Mouse (Mus musculus) midbrain, embryonic 13.5 days (tissue): ENCODE results near the gene Gpr137. TPM values are rescaled to one million over a fixed set of nuclear protein-coding genes. Genes with fewer than 3 reads are reported as not detected.

Experiments
- ATAC-seq: fragments of 200-750 bp; cut with Nextera tagmentation; 2 replicates; pipeline ENCODE4 v1.8.0; 2017; ENCODE audit warnings: mild to moderate bottlenecking, moderate TSS enrichment, moderate library complexity
- H3K27ac ChIP-seq: fragments of 300-500 bp; sonication (generic); 2 replicates; pipeline ENCODE4 v1.5.1; 2015; ENCODE audit warnings: inconsistent platforms, mild to moderate bottlenecking, moderate library complexity
- H3K27me3 ChIP-seq: fragments of 300-500 bp; sonication (generic); 2 replicates; pipeline ENCODE4 v1.6.1; 2015; ENCODE audit warnings: mild to moderate bottlenecking, inconsistent platforms
- H3K36me3 ChIP-seq: fragments of 300-500 bp; sonication (generic); 2 replicates; pipeline ENCODE4 v1.6.1; 2015; ENCODE audit warnings: mild to moderate bottlenecking, inconsistent platforms
- H3K4me1 ChIP-seq: fragments of 300-500 bp; sonication (generic); replicated peaks from 2 replicates; pipeline ENCODE4 v1.6.1; 2015; ENCODE audit warnings: inconsistent platforms
- H3K4me2 ChIP-seq: fragments of 300-500 bp; sonication (generic); replicated peaks from 2 replicates; pipeline ENCODE4 v1.6.1; 2015; ENCODE audit warnings: moderate library complexity, mild to moderate bottlenecking, inconsistent platforms
- H3K4me3 ChIP-seq: fragments of 300-500 bp; sonication (generic); replicated peaks from 2 replicates; pipeline ENCODE4 v1.5.1; 2015; ENCODE audit warnings: mild to moderate bottlenecking, inconsistent platforms
- H3K9ac ChIP-seq: fragments of 300-500 bp; sonication (generic); replicated peaks from 2 replicates; pipeline ENCODE4 v1.6.1; 2015; ENCODE audit warnings: mild to moderate bottlenecking, inconsistent platforms
- H3K9me3 ChIP-seq: fragments of 300-500 bp; sonication (generic); 2 replicates; pipeline ENCODE4 v1.6.1; 2016; ENCODE audit warnings: mild to moderate bottlenecking, inconsistent platforms
- WGBS: fragments of 180-500 bp; shearing (Covaris S2); methylation state at CpG from one replicate; pipeline ENCODE4 v1.1.7; 2015; 5-methylcytosine and 5-hydroxymethylcytosine counted together
- polyA plus RNA-seq: library from polyadenylated mRNA; unstranded; fragments of >200 nt; fragmentation: Nextera tagmentation; extraction: Ambion mirVana; gene quantifications from 2 replicates; pipeline ENCODE4 v1.2.1, GENCODE M21; 2015

Gene Gpr137
- polyA plus RNA-seq, 1 experiment from 2014 or later = 50.3 TPM

DNA sequence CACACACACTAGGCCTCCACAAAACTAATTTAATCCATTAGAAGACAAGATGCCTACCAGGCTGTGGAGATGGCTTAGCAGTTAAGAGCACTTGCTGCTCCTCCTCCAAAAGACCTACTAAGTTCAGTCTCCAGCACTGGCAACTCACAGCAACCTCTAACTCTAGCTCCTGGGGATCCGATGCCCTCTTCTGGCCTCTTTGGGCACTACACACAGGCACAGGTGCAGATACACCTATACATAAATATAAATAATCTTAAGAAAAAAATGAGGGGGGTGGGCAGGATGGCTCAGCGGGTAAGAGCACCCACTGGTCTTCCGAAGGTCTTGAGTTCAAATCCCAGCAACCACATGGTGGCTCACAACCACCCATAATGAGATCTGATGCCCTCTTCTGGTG is 6.0 kb downstream of the Gpr137 start:
- H3K4me1 ChIP-seq = peaks cover 50% of the 10 kb centered on the region
- peaks cover 52% of the 10 kb centered on the region for H3K27me3 ChIP-seq
- no peaks in the 10 kb centered on the region for H3K9me3 ChIP-seq
- ATAC-seq = no peak
- H3K27ac ChIP-seq = no peak overlapping the region
- H3K9ac ChIP-seq = no peak overlapping the region
- 26% methylated on average over 3 of the region's 3 CpGs for WGBS
- peaks cover 9% of the 10 kb centered on the region for H3K36me3 ChIP-seq
- no peak overlapping the region for H3K4me2 ChIP-seq
- no peak overlapping the region for H3K4me3 ChIP-seq

DNA sequence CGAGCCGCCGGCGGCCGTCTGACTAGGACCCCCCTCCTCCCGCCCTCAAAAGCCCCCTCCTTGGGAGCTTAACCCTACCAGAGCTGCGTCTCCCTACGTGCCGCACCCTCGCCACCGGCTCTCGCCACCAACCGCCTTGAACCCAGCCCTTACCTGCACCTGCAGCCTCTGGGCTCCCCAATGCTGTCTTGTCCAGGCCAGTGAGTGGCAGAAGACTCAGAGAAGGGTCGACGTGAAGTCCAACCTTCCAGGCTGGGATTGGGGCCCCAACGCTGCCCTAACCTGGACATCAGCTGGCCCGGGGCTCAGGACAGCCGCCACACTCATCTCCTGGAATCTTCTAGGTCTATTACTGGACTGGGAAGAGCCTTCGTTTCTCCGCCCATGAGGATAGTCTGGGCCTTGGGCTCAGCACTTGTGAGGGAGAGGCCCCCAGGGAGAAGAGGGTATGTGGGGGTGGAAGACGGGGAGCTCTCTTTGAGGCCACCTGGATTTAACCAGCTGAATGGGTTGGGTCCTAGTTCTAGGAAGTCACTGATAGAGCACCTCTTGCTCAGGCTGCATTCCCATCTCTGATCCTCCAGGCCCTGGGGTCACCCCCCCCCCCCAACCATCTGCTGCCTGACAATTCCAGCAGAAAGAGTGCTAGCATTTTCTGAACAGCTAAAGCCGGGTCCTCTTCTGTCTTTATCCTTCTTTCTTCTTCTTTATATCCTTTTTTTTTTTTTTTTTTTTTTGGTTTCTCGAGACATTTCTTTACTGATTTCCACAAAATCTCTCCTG is 7.9 kb downstream of the Gpr137 start, which contains the start of gene Kcnk4:
Gene Kcnk4 (minus strand): TSS at position 321 of the 783 bp plus-strand sequence.
- no peak within 1 kb of the TSS for H3K27ac ChIP-seq
- H3K27me3 ChIP-seq = peaks cover 68% of the 10 kb centered on the region
- peak within 1 kb of the TSS; percentile 57 for H3K9ac ChIP-seq
- WGBS = 8% methylated on average over 23 of the region's 23 CpGs
- H3K4me3 ChIP-seq = peak within 1 kb of the TSS; percentile 43
- H3K36me3 ChIP-seq = peaks cover 9% of the 10 kb centered on the region
- no peak for ATAC-seq
- H3K9me3 ChIP-seq = no peaks in the 10 kb centered on the region
- peak within 1 kb of the TSS; percentile 70 for H3K4me2 ChIP-seq
- peaks cover 33% of the 10 kb centered on the region for H3K4me1 ChIP-seq

DNA sequence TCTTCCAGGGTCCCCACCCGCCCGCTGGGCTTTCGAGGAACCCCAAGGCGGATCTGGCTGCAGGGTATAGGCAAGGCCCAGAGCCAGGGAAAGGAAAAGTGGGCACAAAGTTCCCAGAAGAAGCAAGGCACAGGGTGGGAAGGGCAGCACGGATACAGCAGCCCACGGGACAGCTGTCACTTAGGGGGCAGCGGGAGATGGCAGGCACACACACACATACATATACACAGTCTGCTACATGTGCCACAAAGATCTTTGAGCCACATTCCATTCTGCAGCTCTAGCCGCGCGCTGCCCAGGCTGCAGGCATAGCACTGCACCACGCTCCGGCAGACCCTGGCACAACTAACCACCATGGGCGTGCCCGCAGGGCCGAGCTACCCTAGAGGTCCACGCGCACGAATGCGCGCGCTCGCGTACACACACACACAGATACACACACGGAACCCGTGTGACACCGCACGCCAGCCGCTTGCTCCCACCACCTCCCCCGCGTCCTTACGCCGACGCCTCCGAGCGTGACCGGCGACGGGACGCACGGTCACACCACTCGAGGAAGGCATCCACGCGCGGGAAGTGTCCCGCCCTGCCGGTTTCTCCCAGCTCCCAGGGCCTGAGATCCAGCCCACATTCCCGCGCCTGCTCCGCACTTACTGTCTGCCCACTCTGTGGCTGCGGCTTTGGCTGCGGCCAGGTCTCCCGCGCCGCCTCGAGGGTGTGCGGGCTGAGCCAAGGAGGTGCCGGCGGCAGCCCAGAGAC is 8.7 kb downstream of the Gpr137 start:
- peaks cover 76% of the 10 kb centered on the region for H3K27me3 ChIP-seq
- peak overlapping the region; percentile 70 for H3K4me2 ChIP-seq
- 3% methylated on average over 58 of the region's 58 CpGs for WGBS
- H3K27ac ChIP-seq = no peak overlapping the region
- H3K4me3 ChIP-seq = peak overlapping the region; percentile 43
- H3K9ac ChIP-seq = peak overlapping the region; percentile 57
- H3K4me1 ChIP-seq = peaks cover 25% of the 10 kb centered on the region
- peaks cover 9% of the 10 kb centered on the region for H3K36me3 ChIP-seq
- ATAC-seq = peak; percentile 69
- no peaks in the 10 kb centered on the region for H3K9me3 ChIP-seq

DNA sequence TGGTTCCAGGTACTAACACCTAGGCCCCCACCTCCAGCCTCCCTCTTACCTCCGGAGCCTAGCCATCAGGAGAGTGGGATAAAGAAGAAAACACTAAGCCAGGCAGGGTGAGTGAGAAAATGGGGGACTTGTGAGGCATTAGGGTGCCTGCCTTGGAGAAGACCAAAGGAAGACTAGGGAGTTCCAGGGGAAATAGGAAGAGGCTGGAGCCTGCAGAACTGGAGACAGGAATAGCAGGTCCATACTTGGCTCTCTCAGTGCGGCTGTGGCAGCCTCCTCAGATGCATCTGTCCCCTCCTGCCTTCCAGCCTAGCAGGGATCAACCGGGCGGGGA is 9.2 kb downstream of the Gpr137 start:
- Histone ChIP-seq H3K4me2 (peak overlapping the region; percentile 70), H3K4me3 (peak overlapping the region; percentile 43; the same call in 1 of the 2 replicates), H3K9ac (no peak overlapping the region), H3K4me1 (peaks cover 20% of the 10 kb centered on the region), H3K27me3 (peaks cover 81% of the 10 kb centered on the region), H3K27ac (no peak overlapping the region), H3K9me3 (no peaks in the 10 kb centered on the region), H3K36me3 (peaks cover 5% of the 10 kb centered on the region)
- 13% methylated on average over 4 of the region's 4 CpGs for WGBS
- no peak for ATAC-seq

DNA sequence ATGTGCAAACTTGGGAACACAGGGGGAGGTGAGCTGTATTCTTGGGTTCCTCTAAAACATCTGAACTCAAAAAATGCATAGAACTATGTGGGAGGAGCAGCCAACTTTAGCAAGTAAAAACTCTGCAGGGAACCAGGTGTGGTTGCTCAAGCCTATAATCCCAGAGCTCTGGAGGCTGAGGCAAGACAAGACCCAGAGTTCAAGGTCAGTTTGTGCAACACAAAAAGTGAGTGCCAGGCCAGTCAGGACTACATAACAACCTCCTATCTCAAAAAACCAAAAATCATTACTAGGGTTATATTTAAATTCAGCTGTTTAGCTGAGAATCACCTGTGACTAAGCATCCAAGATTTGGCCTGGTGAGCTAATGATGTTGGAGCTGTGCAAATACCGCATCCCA is 10.3 kb downstream of the Gpr137 start:
- H3K9ac ChIP-seq = no peak overlapping the region
- no peak overlapping the region for H3K4me3 ChIP-seq
- peaks cover 92% of the 10 kb centered on the region for H3K27me3 ChIP-seq
- no peak overlapping the region for H3K4me2 ChIP-seq
- H3K36me3 ChIP-seq = no peaks in the 10 kb centered on the region
- H3K4me1 ChIP-seq = peaks cover 16% of the 10 kb centered on the region
- WGBS = 33% methylated on average over 1 of the region's 1 CpGs
- H3K9me3 ChIP-seq = no peaks in the 10 kb centered on the region
- no peak for ATAC-seq
- no peak overlapping the region for H3K27ac ChIP-seq

DNA sequence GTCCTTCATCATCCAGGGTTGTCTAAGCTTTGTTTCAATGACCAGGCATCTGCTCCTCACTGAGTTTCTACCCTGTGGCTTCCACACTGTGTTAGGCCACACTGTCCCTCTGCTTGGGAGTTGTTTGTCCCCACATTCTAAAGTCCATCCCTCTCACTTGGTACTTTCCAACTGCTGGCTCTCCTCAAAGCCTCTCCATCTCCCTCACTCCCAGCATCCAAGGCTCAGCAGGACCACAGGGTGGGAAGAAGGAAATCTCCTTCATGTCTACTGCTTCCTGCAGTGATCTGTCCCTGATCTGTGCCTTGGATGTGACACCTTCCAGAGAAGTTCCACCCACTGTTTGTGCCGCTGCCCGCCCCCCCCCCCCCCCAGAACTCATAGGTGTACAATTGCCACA is 11.3 kb downstream of the Gpr137 start:
- Histone ChIP-seq H3K4me3 (no peak overlapping the region), H3K36me3 (no peaks in the 10 kb centered on the region), H3K4me1 (peaks cover 21% of the 10 kb centered on the region), H3K27me3 (peaks cover 97% of the 10 kb centered on the region), H3K9me3 (no peaks in the 10 kb centered on the region), H3K9ac (no peak overlapping the region), H3K4me2 (no peak overlapping the region), H3K27ac (no peak overlapping the region)
- WGBS = 0% methylated on average over 2 of the region's 2 CpGs
- no peak for ATAC-seq

DNA sequence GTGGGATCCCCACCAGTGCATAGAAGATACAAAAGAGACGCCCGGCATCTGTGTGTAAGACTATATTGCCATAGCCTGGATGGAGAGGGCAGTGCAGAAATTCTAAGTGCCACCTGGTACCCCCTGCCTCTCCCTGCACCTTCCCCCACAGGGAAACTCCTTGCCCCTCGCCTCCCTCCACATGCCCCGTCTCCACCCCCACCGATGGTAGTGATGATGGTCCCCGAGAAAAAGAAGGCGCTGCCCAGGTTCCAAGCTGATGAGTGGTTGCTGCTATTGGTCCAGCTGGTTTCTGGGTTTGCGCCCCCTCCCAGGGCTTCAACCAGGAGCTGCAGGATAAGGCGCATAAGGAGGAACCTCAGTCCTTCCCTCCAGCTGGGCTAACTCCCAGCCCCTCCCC is 14.2 kb downstream of the Gpr137 start:
- Histone ChIP-seq H3K9ac (no peak overlapping the region), H3K27me3 (peaks cover 96% of the 10 kb centered on the region), H3K4me2 (no peak overlapping the region), H3K4me1 (peaks cover 21% of the 10 kb centered on the region), H3K27ac (no peak overlapping the region), H3K4me3 (no peak overlapping the region), H3K36me3 (no peaks in the 10 kb centered on the region), H3K9me3 (no peaks in the 10 kb centered on the region)
- 9% methylated on average over 9 of the region's 9 CpGs for WGBS
- no peak for ATAC-seq

DNA sequence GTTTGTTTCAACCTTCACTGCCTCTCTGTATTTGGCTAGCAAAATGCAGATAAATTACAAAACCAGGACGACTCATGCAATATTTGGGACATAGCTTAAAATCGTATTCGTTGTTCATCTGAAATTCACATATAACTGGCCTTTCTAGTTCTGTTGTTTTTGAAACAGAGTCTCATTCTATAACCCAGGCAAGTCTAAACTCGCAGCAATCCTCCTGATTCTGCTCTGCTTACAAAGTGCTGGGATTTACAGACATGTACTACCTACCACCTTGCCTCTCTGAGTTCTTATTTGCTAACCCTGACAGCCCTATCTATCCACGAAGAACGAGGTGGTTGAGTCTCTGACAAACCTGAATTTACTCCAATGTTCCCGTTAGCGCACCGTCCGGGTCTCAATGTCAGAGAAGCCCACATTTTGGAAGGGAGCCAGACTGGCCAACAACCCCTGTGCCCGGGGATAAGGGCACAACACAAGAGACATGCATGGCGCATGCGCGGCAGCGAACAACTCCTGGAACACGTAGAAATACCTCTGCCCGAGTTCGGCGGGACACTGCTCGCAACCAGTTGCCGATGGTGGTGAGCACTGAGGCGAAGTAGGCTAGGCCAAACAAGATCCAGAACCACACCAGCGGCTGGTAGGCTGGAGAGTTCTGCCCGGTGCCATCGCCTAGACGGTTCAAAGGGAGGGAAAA is 15.6 kb downstream of the Gpr137 start:
- H3K4me1 ChIP-seq = peaks cover 28% of the 10 kb centered on the region
- peak overlapping the region; percentile 22 for H3K4me3 ChIP-seq
- no peaks in the 10 kb centered on the region for H3K36me3 ChIP-seq
- H3K27me3 ChIP-seq = peaks cover 90% of the 10 kb centered on the region
- H3K9ac ChIP-seq = peak overlapping the region; percentile 25; the same call in 1 of the 2 replicates
- no peaks in the 10 kb centered on the region for H3K9me3 ChIP-seq
- H3K27ac ChIP-seq = no peak overlapping the region
- H3K4me2 ChIP-seq = peak overlapping the region; percentile 35
- 11% methylated on average over 26 of the region's 26 CpGs for WGBS
- no peak for ATAC-seq

DNA sequence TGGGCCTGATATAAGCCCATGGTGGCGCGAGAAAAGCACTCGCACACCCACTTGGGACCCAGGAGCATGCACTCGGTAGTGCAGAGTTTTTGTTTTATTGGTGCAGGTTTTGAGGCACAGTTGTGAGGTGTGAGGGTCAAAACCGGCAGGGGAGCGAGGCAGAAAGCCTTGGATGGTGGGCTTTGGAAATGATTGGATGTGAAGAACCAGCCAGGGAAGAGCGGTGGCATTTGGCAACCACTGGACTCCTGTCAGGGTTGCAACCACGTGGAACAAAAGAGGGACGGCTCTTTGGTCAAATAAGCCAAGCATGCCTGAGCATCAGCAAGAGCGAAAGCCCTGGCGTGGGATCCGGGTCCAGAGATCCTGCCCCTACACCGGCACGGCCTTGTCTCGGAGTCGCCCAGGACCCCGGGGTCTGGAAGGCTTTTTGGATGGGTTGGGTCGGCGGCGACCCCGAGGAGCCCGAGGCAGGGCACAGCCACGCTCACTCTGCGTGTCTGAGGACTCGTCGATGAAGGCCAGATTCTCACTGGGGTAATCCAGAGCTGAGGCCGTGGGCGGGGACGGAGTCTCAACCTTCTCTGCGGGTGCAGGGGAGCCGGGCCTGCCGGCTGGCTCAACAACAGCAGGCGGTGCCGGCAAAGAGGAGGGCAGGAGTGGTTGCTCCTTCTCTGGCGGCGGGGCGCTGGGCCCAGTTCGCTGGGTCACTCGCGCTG is 16.5 kb downstream of the Gpr137 start:
- Histone ChIP-seq H3K4me2 (no peak overlapping the region), H3K4me3 (peak overlapping the region; percentile 8; the same call in 1 of the 2 replicates), H3K36me3 (no peaks in the 10 kb centered on the region), H3K27me3 (peaks cover 80% of the 10 kb centered on the region), H3K27ac (no peak overlapping the region), H3K9me3 (no peaks in the 10 kb centered on the region), H3K9ac (no peak overlapping the region), H3K4me1 (peaks cover 32% of the 10 kb centered on the region)
- ATAC-seq = no peak
- 5% methylated on average over 39 of the region's 40 CpGs for WGBS

DNA sequence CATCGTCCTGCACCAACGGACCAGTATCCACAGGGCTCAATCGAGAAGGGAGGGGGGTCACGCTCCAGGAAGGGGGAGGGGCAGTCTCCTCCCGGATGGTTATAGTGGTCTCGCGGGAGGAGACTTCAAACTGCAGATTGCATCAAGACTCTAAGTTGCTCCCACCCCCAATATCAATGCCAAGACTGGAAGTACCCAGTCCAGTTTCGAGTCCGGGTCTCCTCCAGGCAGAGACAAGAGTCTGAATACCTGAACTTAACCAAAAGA is 17.0 kb downstream of the Gpr137 start, which contains the start of gene Catsperz:
Gene Catsperz (minus strand): TSS at position 74 of the 267 bp plus-strand sequence.
- H3K9ac ChIP-seq = no peak within 1 kb of the TSS
- no peak within 1 kb of the TSS for H3K27ac ChIP-seq
- peak within 1 kb of the TSS; percentile 9; the same call in 1 of the 2 replicates for H3K4me2 ChIP-seq
- no peaks in the 10 kb centered on the region for H3K9me3 ChIP-seq
- peaks cover 37% of the 10 kb centered on the region for H3K4me1 ChIP-seq
- H3K4me3 ChIP-seq = peak within 1 kb of the TSS; percentile 8; the same call in 1 of the 2 replicates
- peaks cover 75% of the 10 kb centered on the region for H3K27me3 ChIP-seq
- no peak for ATAC-seq
- 2% methylated on average over 9 of the region's 9 CpGs for WGBS
- no peaks in the 10 kb centered on the region for H3K36me3 ChIP-seq

DNA sequence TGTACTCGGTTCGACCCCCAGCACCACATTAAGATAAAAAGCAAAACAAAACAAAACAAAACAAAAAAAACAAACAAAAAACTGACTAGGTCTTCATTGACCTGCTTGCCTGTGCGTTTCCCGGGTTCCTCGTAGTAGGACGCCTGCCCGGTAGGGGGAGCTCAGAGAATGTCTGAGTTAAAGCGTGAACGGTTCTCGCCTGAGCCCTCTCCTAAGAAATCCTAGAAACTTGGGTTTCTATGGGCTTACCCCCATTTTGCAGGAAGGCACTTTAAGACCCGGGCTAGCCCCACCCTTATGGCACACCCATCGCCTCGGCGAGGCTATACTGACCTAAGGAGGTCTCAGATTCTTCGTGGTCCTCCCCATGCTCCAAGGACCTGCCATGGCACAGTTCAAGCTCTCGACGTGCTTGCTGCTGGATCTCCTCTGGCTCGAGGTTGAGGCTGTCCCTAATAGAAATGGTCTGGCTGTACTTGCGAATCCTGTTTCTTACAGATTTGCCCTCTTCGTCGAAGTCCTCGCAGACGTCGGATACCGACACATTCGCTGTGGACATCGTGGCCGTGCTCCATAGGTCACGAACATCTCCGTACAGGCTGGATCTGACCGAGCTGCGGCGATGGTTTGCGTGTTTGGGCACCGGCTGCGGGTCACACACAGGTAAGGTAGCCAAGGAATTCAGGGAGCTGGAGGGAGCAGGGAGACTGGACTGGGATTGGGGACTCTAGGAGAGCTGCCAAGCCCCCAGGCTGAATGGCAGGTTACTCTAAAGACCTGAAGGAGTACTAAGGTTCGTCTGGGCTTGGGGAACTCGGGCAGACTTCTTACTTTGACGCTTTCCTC is 17.6 kb downstream of the Gpr137 start:
- no peak overlapping the region for H3K4me3 ChIP-seq
- H3K4me1 ChIP-seq = peaks cover 43% of the 10 kb centered on the region

More for the DNA sequence above, 17.6 kb downstream of the Gpr137 start:
- ATAC-seq = no peak
- no peaks in the 10 kb centered on the region for H3K36me3 ChIP-seq
- H3K27ac ChIP-seq = no peak overlapping the region
- no peak overlapping the region for H3K9ac ChIP-seq
- H3K9me3 ChIP-seq = no peaks in the 10 kb centered on the region
- 4% methylated on average over 39 of the region's 39 CpGs for WGBS
- peaks cover 71% of the 10 kb centered on the region for H3K27me3 ChIP-seq
- H3K4me2 ChIP-seq = peak overlapping the region; percentile 9; the same call in 1 of the 2 replicates
